1 mouse cellular context compared by ENCODE assay signal in genomic region chr9:20830901-20831643, GRCm38 (mm10).
TF ChIP-seq lines count a peak whose summit lies in the region.

No protein-coding gene starts in this region.

TF ChIP-seq in CH12.LX, 34 proteins besides CTCF, POLR2A, EP300 and RAD21:
- TF ChIP-seq TCF12 (IDR thresholded peaks at IDR 0.05; ENCODE audit: low read depth, low read length), result 0 out of 2 replicates have a peak, but pooled peaks have one; percentile 27
- peak; percentile 91 for TF ChIP-seq SMC3 (IDR thresholded peaks at IDR 0.05; ENCODE audit: low read depth, low read length)
- TF ChIP-seq UBTF (IDR thresholded peaks at IDR 0.05; ENCODE audit: low read depth, low read length), result 0 out of 2 replicates have a peak, but pooled peaks have one; percentile 48
- no peak for TF ChIP-seq MAFK (IDR thresholded peaks at IDR 0.05; ENCODE audit: insufficient replicate concordance, low read length)
- no peak for TF ChIP-seq ZMIZ1 (IDR thresholded peaks at IDR 0.05; ENCODE audit: low read depth, low read length)
- peak; percentile 15; the same call in 1 of the 2 replicates for TF ChIP-seq NELFE (IDR thresholded peaks at IDR 0.05; ENCODE audit: low read depth, low read length)
